Mouse (Mus musculus) forebrain, postnatal 0 days (tissue): ENCODE measurements around the gene Pole4. TPM values are rescaled to one million over a fixed set of nuclear protein-coding genes. Genes with fewer than 3 reads are reported as not detected.

Experiments
- ATAC-seq: fragments of 200-750 bp; cut with Nextera tagmentation; 2 replicates; pipeline ENCODE4 v1.8.0; 2017; ENCODE audit warnings: mild to moderate bottlenecking, moderate library complexity
- DNase-seq: peaks from one replicate; pipeline ENCODE4 v3.0.0-alpha.2; 2015
- H3K27ac ChIP-seq: fragments of 300-500 bp; sonication (generic); 2 replicates; pipeline ENCODE4 v1.5.1; 2014; ENCODE audit warnings: low read depth, mild to moderate bottlenecking, antibody characterized with exemption, low read length, moderate library complexity, mixed read lengths
- H3K27me3 ChIP-seq: fragments of 300-500 bp; sonication (generic); 2 replicates; pipeline ENCODE4 v1.6.1; 2014; ENCODE audit warnings: mild to moderate bottlenecking, low read length, mixed read lengths; ENCODE audit not compliant: insufficient read depth
- H3K36me3 ChIP-seq: fragments of 300-500 bp; sonication (generic); 2 replicates; pipeline ENCODE4 v1.6.1; 2014; ENCODE audit warnings: mild to moderate bottlenecking, moderate library complexity; ENCODE audit not compliant: insufficient read depth
- H3K4me1 ChIP-seq: fragments of 300-500 bp; sonication (generic); 2 replicates; pipeline ENCODE4 v1.6.1; 2014; ENCODE audit warnings: antibody characterized with exemption; ENCODE audit not compliant: insufficient read depth
- H3K4me2 ChIP-seq: fragments of 300-500 bp; sonication (generic); 2 replicates; pipeline ENCODE4 v1.6.1; 2014; ENCODE audit warnings: low read depth, mild to moderate bottlenecking, moderate library complexity
- H3K4me3 ChIP-seq: fragments of 300-500 bp; sonication (generic); 2 replicates; pipeline ENCODE4 v1.5.1; 2014; ENCODE audit warnings: low read depth, low read length, mixed read lengths
- H3K9ac ChIP-seq: fragments of 300-500 bp; sonication (generic); 2 replicates; pipeline ENCODE4 v1.6.1; 2014; ENCODE audit warnings: mild to moderate bottlenecking
- H3K9me3 ChIP-seq: fragments of 300-500 bp; sonication (generic); 2 replicates; pipeline ENCODE4 v1.6.1; 2016; ENCODE audit warnings: low read length
- CTCF ChIP-seq: sonication (generic); IDR thresholded peaks from 2 replicates; pipeline ENCODE4 v1.5.1; 2016; ENCODE audit warnings: antibody characterized with exemption, control low read depth, low read depth
- WGBS: fragments of 180-500 bp; shearing (Covaris S2); extraction: QIAGEN DNeasy Blood & Tissue Kit; methylation state at CpG from one replicate; pipeline ENCODE4 v1.1.7; 2014; 5-methylcytosine and 5-hydroxymethylcytosine counted together
- polyA plus RNA-seq: library from polyadenylated mRNA; unstranded; fragments of >200 nt; fragmentation: Nextera tagmentation; extraction: Ambion mirVana; gene quantifications from 2 replicates; pipeline ENCODE4 v1.2.1, GENCODE M21; 2015
- total RNA-seq: library from RNA; depleted of rRNA; stranded (reverse); fragments of >200 nt; gene quantifications from 2 replicates; pipeline ENCODE4 v1.2.3, GENCODE M21; 2014

The Pole4 gene
- total and polyA plus RNA-seq, 2 experiments from 2014 or later, result 82.3 to 141 TPM

DNA sequence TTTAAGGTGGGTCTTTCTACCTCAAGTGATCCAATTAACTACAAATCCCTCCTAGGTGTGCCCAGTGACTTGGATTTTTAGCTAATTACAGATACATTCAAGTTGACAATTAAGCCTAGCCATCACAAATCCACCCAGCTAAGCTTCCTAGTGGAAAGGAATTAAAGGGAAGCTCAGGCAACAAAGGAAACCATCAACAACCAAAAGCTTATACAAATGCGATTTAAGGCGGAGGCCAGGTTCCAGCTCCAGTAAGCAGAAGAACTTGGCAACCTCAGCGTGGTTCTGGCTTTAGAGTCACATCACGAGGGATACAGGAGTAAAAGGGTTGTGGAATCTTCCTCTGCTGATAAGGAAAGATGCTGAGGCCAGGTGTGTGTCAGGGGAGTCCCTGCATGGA is 92.0 kb downstream of the Pole4 start:
- Histone ChIP-seq H3K36me3 (no peaks in the 10 kb centered on the region), H3K4me3 (no peak overlapping the region), H3K4me1 (peaks cover 4% of the 10 kb centered on the region; the same call in 1 of the 2 replicates), H3K9ac (no peak overlapping the region), H3K27me3 (no peaks in the 10 kb centered on the region), H3K27ac (no peak overlapping the region), H3K9me3 (no peaks in the 10 kb centered on the region), H3K4me2 (no peak overlapping the region)
- no peak for DNase-seq
- no peak for ATAC-seq
- no peak for TF ChIP-seq CTCF
- 26% methylated on average over 4 of the region's 4 CpGs for WGBS

DNA sequence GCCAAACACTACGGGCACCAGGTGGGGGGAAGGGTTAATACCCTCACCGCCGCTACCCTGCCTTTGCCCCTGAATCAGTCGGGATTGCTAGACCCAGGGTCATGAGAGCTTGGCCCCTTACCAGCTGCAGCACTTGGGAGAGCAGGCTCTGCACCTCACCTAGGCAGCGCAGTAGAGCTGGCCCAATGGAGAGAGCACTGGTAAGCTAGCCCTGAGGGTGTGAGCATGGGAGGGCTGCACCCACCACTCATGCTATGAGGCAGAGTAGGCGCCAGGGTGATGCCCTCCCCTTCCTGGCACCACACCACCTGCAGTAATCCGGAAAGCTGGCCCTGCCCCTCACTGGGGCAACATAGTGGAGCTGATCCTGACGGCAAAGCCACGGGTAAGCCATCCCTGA is 94.1 kb downstream of the Pole4 start:
- Histone ChIP-seq H3K4me2 (no peak overlapping the region), H3K27me3 (no peaks in the 10 kb centered on the region), H3K9me3 (no peaks in the 10 kb centered on the region), H3K9ac (no peak overlapping the region), H3K4me1 (peaks cover 4% of the 10 kb centered on the region; the same call in 1 of the 2 replicates), H3K27ac (no peak overlapping the region), H3K36me3 (no peaks in the 10 kb centered on the region), H3K4me3 (no peak overlapping the region)
- 80% methylated on average over 9 of the region's 9 CpGs for WGBS
- DNase-seq, result no peak
- ATAC-seq, result no peak
- TF ChIP-seq CTCF, result no peak

DNA sequence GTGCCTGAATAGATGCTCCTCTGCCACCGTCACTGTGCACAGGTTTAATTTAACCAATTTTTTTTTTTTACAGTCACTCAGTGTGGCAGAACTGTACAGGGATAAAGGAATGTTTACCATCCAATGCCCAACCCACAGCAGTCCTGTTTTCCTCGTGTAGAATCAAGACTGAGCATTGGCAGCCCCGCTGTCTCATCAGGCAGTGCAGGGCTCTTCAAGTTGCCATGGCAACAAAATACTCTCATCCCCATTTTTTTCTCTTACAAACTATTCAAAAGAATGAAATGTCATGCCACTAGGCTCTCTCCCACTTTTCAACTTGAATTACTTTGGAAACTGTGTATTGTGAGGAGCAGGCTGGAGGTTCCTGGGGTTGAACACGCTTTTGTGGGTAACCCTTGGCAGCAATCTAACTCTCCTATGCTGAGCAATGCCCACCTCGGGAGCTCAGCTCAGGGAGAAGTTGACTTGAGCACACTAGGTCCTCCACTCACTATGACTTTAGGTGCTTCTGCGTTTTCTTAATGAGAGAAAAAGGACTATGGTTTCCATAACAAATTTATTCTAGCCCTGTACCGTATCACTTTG is 95.7 kb downstream of the Pole4 start:
- DNase-seq (peak; percentile 77), ATAC-seq (peak; percentile 86)
- Histone ChIP-seq H3K36me3 (no peaks in the 10 kb centered on the region), H3K4me1 (peaks cover 4% of the 10 kb centered on the region; the same call in 1 of the 2 replicates), H3K4me2 (0 out of 2 replicates have a peak overlapping the region, but pooled peaks have one; percentile 3), H3K27me3 (no peaks in the 10 kb centered on the region), H3K9me3 (no peaks in the 10 kb centered on the region), H3K4me3 (no peak overlapping the region), H3K27ac (peak overlapping the region; percentile 15; the same call in 1 of the 2 replicates), H3K9ac (no peak overlapping the region)
- no peak for TF ChIP-seq CTCF
- WGBS, result 26% methylated on average over 7 of the region's 7 CpGs

DNA sequence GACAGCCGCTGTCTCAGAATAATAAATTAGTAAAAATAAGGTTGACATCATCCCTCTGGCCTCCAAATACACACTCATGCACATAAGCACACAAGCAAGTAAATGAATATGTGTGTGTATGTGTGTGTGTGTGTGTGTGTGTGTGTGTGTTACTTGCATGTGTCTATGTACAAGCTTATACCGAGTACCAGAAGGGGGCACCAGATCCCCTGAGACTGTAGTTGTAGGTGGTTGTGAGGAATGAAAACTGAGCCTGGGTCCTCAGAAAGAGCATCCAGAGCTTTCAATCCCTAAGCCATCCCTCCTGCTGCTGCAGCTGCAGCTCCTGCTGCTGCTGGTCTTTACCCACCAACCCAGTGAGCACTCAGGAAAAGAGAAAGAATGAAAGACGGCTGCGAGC is 96.4 kb downstream of the Pole4 start:
- H3K4me1 ChIP-seq, result peaks cover 4% of the 10 kb centered on the region; the same call in 1 of the 2 replicates
- H3K9me3 ChIP-seq, result no peaks in the 10 kb centered on the region
- WGBS, result 76% methylated on average over 4 of the region's 4 CpGs
- H3K9ac ChIP-seq, result no peak overlapping the region
- H3K4me3 ChIP-seq, result no peak overlapping the region
- peak; percentile 41 for TF ChIP-seq CTCF
- H3K36me3 ChIP-seq, result no peaks in the 10 kb centered on the region
- peak; percentile 20 for DNase-seq
- H3K27me3 ChIP-seq, result no peaks in the 10 kb centered on the region
- H3K4me2 ChIP-seq, result no peak overlapping the region
- ATAC-seq, result peak; percentile 21; the same call in 1 of the 2 replicates
- peak overlapping the region; percentile 15; the same call in 1 of the 2 replicates for H3K27ac ChIP-seq

GRCm38 (mm10) chr6:82604791-82605190 is 100.4 kb downstream of the Pole4 start:
- no peaks in the 10 kb centered on the region for H3K36me3 ChIP-seq
- H3K4me3 ChIP-seq, result no peak overlapping the region
- no peak overlapping the region for H3K9ac ChIP-seq
- DNase-seq (peak; percentile 11), ATAC-seq (no peak)
- no peaks in the 10 kb centered on the region for H3K27me3 ChIP-seq
- no peak for TF ChIP-seq CTCF
- no peak overlapping the region for H3K27ac ChIP-seq
- peaks cover 4% of the 10 kb centered on the region; the same call in 1 of the 2 replicates for H3K4me1 ChIP-seq
- no peaks in the 10 kb centered on the region for H3K9me3 ChIP-seq
- no peak overlapping the region for H3K4me2 ChIP-seq
- 27% methylated on average over 8 of the region's 8 CpGs for WGBS

DNA sequence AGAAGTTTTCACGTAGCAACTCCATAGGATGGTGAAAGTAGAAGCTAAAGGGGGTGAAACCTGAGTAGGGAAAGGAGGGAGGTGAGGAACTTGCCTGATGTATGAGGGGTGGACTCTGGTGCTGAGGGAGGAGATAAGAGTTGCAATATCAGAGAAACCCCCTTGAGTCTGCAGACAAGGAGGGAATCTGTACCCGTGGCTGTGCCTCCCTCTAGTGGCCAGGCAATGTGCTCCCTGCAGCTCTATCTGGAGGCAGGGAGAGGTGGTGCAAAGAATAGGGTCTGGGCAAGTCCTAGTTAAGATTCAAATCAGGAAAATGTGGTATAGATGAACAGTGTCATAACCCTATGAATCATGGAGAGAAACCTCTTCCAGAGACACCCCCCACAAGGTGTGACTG is 101.5 kb downstream of the Pole4 start:
- 48% methylated on average over 2 of the region's 2 CpGs for WGBS
- ATAC-seq, result peak; percentile 48
- Histone ChIP-seq H3K9ac (no peak overlapping the region), H3K4me1 (no peaks in the 10 kb centered on the region), H3K4me3 (no peak overlapping the region), H3K36me3 (no peaks in the 10 kb centered on the region), H3K4me2 (no peak overlapping the region), H3K27me3 (no peaks in the 10 kb centered on the region), H3K27ac (no peak overlapping the region), H3K9me3 (no peaks in the 10 kb centered on the region)
- peak; percentile 78 for TF ChIP-seq CTCF
- DNase-seq, result peak; percentile 41

DNA sequence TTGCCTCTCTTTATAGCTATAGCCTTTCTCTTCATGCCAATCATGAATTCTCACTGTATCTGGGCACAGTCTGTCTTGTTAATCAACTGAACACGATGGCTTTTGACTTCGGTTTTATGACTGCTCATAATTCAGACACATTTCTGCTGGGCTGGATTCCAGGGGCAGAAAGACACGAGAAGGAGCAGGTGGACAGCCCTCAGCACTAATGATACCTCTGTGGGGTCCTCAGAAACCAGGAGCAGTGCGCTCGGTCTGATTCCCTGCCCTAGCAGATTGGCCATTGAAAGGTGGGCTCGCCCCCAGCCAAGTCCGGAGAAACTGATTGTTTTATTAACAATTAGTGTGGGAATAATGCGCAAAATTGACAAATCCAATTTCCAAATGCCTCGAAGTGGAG is 101.9 kb downstream of the Pole4 start:
- H3K36me3 ChIP-seq, result no peaks in the 10 kb centered on the region
- H3K4me2 ChIP-seq, result no peak overlapping the region
- no peak for ATAC-seq
- H3K9me3 ChIP-seq, result no peaks in the 10 kb centered on the region
- no peak for TF ChIP-seq CTCF
- WGBS, result 73% methylated on average over 9 of the region's 9 CpGs
- no peak overlapping the region for H3K27ac ChIP-seq
- no peak overlapping the region for H3K4me3 ChIP-seq
- DNase-seq, result no peak
- H3K4me1 ChIP-seq, result no peaks in the 10 kb centered on the region
- H3K9ac ChIP-seq, result no peak overlapping the region
- H3K27me3 ChIP-seq, result no peaks in the 10 kb centered on the region
